Mouse (Mus musculus): ENCODE measurements at regions not wholly inside any gene's neighbourhood (a gene's known extent, or its start where the extent isn't known, plus 50 kb on each side); places are given as distances from the start of the nearest gene placed in this dataset.

- DNase-seq (ENCODE audit: low spot score) = no peak
Measured at GRCm38 (mm10) chr2:124952212-124952611, 115.7 kb upstream of the Slc24a5 start.

GRCm38 (mm10) chr2:124953015-124953414 lies 114.9 kb upstream of the Slc24a5 start:
- no peak for DNase-seq (ENCODE audit: low spot score)

DNA sequence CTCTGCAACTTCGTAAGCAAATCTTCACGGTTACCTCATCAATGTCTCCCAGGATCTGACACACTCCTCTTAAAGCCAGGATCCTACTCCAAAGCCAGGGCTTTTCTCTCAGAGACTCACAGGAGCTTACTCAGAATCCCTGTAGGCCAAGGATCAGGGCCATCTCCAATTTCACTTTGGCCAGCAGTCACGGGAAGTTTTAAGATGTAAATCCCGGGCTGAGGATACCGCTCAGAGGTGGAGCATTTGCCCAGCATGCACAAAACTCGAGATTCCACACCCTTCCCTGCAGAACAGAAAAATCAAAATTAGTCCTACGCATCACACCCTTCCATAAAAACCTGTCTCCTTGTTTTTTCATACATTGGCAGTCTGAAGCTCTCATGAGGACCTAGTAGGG lies 112.1 kb upstream of the Slc24a5 start:
- no peak for DNase-seq (ENCODE audit: low spot score)

DNA sequence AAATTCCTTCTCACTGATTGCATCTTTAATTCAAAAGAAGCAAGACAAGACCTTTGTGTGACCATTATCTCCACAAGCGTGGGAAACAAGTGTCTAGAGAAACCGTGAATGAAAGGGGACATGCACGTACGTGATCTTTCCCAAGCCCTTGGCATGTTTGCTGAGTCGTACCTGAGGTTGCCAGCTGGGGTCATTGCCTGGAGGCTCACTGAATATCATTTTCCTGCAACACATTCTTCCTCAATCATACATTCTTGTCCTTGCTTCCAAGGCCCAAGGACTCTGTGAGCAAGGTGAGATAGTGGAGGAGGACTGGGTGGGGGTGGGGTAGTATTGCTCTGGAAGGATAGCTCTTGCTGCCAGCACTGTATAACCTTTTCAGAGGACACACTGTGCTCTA lies 108.5 kb upstream of the Slc24a5 start:
- no peak for DNase-seq (ENCODE audit: low spot score)

- DNase-seq (ENCODE audit: low spot score) = peak; percentile 11
Measured at GRCm38 (mm10) chr2:124971826-124972749, 95.8 kb upstream of the Slc24a5 start.

DNA sequence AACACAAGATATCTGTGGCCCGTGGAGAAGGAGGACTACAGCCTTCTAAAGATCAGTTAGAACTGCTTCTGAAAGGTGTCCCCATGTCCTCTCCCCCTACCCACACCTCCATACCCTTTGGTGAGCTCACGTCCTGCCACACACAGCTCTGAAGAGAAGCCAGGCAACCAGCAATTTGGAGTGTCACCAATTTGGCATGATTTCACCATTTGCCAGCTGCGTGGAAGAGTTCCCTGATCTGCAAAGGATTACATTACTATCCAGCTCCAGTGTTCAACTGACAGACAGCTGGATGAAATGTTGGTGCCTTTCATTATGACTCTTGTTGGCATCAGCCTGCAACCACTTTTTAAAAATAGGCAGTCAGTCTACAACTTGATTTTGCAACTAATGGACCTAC lies 92.8 kb upstream of the Slc24a5 start:
- DNase-seq (ENCODE audit: low spot score) = peak; percentile 44

DNA sequence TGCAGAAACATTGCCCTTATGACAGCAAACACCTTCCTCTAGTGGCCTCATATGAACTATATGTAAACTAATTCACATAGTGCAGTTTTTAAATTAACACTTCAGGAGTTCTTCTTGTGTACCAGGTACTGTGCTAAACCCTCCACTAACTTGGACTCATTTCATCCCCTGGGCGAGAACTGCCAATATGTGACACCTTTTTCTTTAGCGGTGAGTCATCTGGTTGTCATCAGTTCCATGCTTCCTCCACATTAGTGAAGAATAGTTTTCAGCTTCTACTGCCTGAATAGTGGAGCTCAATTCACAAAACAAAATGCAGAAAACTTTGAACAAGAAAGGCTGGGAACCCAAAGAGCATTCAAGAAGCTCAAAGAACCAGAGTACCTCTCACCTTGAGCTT lies 76.9 kb upstream of the Slc24a5 start:
- no peak for DNase-seq (ENCODE audit: low spot score)

GRCm38 (mm10) chr2:125015007-125015406 lies 52.9 kb upstream of the Slc24a5 start:
- DNase-seq (ENCODE audit: low spot score) = no peak

GRCm38 (mm10) chr2:125016946-125017345 lies 51.0 kb upstream of the Slc24a5 start:
- no peak for DNase-seq (ENCODE audit: low spot score)

All from MN1 (cell line).